Mouse (Mus musculus): ENCODE data around the gene Bdh1. TPM values are rescaled to one million over a fixed set of nuclear protein-coding genes. Genes with fewer than 3 reads are reported as not detected.

The Bdh1 gene
- total and polyA plus RNA-seq, 2 experiments from 2014 or later, result 88.1 to 113 TPM

DNA sequence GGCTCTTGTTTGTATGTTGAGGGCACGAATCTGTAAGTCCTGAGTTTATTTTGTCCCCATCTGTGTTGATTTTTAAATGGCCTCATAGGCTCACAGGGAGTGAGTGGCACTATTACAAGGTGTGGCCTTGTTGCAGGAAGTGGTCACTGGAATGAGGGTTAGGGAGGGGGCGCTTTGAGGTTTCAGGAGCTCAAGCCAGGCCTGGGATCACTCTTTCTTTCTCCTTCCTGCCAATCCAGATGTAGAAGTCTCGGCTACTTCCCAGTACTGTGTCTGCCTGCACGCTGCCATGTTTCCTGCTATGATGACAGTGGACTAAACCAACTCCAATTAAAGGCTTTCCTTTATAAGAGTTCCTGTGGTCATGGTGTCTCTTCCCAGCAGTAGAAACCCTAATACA lies 76.3 kb downstream of the Bdh1 start:
- Histone ChIP-seq H3K9me3 (ENCODE audit: low read length) (no peaks in the 10 kb centered on the region), H3K9ac (replicated peaks; ENCODE audit: low read length, poor library complexity, severe bottlenecking) (no peak overlapping the region), H3K27me3 (ENCODE audit: insufficient read depth, low read length) (no peaks in the 10 kb centered on the region), H3K36me3 (ENCODE audit: insufficient read depth, low read length) (no peaks in the 10 kb centered on the region), H3K4me1 (ENCODE audit: insufficient read depth, low read length) (peaks cover 6% of the 10 kb centered on the region), H3K27ac (ENCODE audit: low read depth, low read length) (no peak overlapping the region), H3K4me2 (ENCODE audit: low read depth, low read length, poor library complexity, severe bottlenecking) (no peak overlapping the region), H3K4me3 (ENCODE audit: low read depth, low read length) (no peak overlapping the region)
- no peak for TF ChIP-seq CTCF (IDR thresholded peaks at IDR 0.05)
- no peak for DNase-seq (ENCODE audit: low spot score)
- no peak for ATAC-seq (ENCODE audit: low FRiP score)
- WGBS, result 84% methylated on average over 4 of the region's 4 CpGs

GRCm38 (mm10) chr16:31499021-31499420 lies 76.9 kb downstream of the Bdh1 start:
- no peak for TF ChIP-seq CTCF (IDR thresholded peaks at IDR 0.05)
- Histone ChIP-seq H3K4me2 (ENCODE audit: low read depth, low read length, poor library complexity, severe bottlenecking) (no peak overlapping the region), H3K4me1 (ENCODE audit: insufficient read depth, low read length) (peaks cover 7% of the 10 kb centered on the region), H3K9ac (replicated peaks; ENCODE audit: low read length, poor library complexity, severe bottlenecking) (no peak overlapping the region), H3K36me3 (ENCODE audit: insufficient read depth, low read length) (no peaks in the 10 kb centered on the region), H3K4me3 (ENCODE audit: low read depth, low read length) (no peak overlapping the region), H3K27ac (ENCODE audit: low read depth, low read length) (no peak overlapping the region), H3K27me3 (ENCODE audit: insufficient read depth, low read length) (no peaks in the 10 kb centered on the region), H3K9me3 (ENCODE audit: low read length) (no peaks in the 10 kb centered on the region)
- WGBS, result 98% methylated on average over 6 of the region's 6 CpGs
- ATAC-seq (ENCODE audit: low FRiP score), result no peak
- DNase-seq (ENCODE audit: low spot score), result no peak

GRCm38 (mm10) chr16:31499681-31500310 lies 77.7 kb downstream of the Bdh1 start:
- DNase-seq (ENCODE audit: low spot score), result no peak
- WGBS, result 57% methylated on average over 11 of the region's 11 CpGs

DNA sequence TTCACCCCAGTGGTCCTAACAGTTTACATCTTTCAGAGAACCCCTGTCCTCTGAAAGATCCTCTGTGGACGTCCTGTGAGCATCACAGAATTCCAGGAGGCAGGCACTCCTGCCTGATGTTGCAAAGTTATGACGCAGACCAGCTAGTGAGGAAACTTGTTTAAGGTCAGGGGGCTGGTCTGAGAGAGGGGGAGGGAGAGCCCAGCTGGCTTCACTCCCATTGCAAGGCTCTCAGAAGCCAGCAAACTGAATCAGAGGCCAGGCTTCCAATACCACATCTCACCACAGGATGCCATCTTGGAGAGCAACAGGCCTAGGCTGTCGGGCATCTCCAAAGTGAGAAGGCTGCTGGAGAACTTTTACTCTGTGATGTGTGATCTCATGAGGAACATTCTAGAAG lies 78.5 kb downstream of the Bdh1 start:
- no peak for ATAC-seq (ENCODE audit: low FRiP score)
- no peaks in the 10 kb centered on the region for H3K9me3 ChIP-seq (ENCODE audit: low read length)
- H3K9ac ChIP-seq (replicated peaks; ENCODE audit: low read length, poor library complexity, severe bottlenecking), result no peak overlapping the region
- H3K4me1 ChIP-seq (ENCODE audit: insufficient read depth, low read length), result peaks cover 8% of the 10 kb centered on the region; the same call in 1 of the 2 replicates
- H3K27ac ChIP-seq (ENCODE audit: low read depth, low read length), result no peak overlapping the region
- no peak overlapping the region for H3K4me2 ChIP-seq (ENCODE audit: low read depth, low read length, poor library complexity, severe bottlenecking)
- H3K4me3 ChIP-seq (ENCODE audit: low read depth, low read length), result no peak overlapping the region
- DNase-seq (ENCODE audit: low spot score), result no peak
- no peaks in the 10 kb centered on the region for H3K36me3 ChIP-seq (ENCODE audit: insufficient read depth, low read length)
- H3K27me3 ChIP-seq (ENCODE audit: insufficient read depth, low read length), result no peaks in the 10 kb centered on the region
- 80% methylated on average over 3 of the region's 3 CpGs for WGBS
- no peak for TF ChIP-seq CTCF (IDR thresholded peaks at IDR 0.05)

More at GRCm38 (mm10) chr16:31499681-31500310, 77.7 kb downstream of the Bdh1 start:
- Histone ChIP-seq H3K4me1 (ENCODE audit: insufficient read depth, low read length) (peaks cover 8% of the 10 kb centered on the region; the same call in 1 of the 2 replicates), H3K27ac (ENCODE audit: low read depth, low read length) (no peak overlapping the region), H3K4me2 (ENCODE audit: low read depth, low read length, poor library complexity, severe bottlenecking) (no peak overlapping the region), H3K4me3 (ENCODE audit: low read depth, low read length) (no peak overlapping the region), H3K27me3 (ENCODE audit: insufficient read depth, low read length) (no peaks in the 10 kb centered on the region), H3K9me3 (ENCODE audit: low read length) (no peaks in the 10 kb centered on the region), H3K36me3 (ENCODE audit: insufficient read depth, low read length) (no peaks in the 10 kb centered on the region), H3K9ac (replicated peaks; ENCODE audit: low read length, poor library complexity, severe bottlenecking) (0 out of 2 replicates have a peak overlapping the region, but pooled peaks have one; percentile 39)
- ATAC-seq (ENCODE audit: low FRiP score), result no peak
- no peak for TF ChIP-seq CTCF (IDR thresholded peaks at IDR 0.05)

GRCm38 (mm10) chr16:31500969-31501750 lies 79.1 kb downstream of the Bdh1 start:
- Histone ChIP-seq H3K9me3 (ENCODE audit: low read length) (no peaks in the 10 kb centered on the region), H3K4me3 (ENCODE audit: low read depth, low read length) (no peak overlapping the region), H3K9ac (replicated peaks; ENCODE audit: low read length, poor library complexity, severe bottlenecking) (no peak overlapping the region), H3K27me3 (ENCODE audit: insufficient read depth, low read length) (no peaks in the 10 kb centered on the region), H3K36me3 (ENCODE audit: insufficient read depth, low read length) (no peaks in the 10 kb centered on the region), H3K4me1 (ENCODE audit: insufficient read depth, low read length) (peaks cover 8% of the 10 kb centered on the region; the same call in 1 of the 2 replicates), H3K4me2 (ENCODE audit: low read depth, low read length, poor library complexity, severe bottlenecking) (no peak overlapping the region), H3K27ac (ENCODE audit: low read depth, low read length) (no peak overlapping the region)
- DNase-seq (ENCODE audit: low spot score) (no peak), ATAC-seq (ENCODE audit: low FRiP score) (no peak)
- no peak for TF ChIP-seq CTCF (IDR thresholded peaks at IDR 0.05)
- 61% methylated on average over 14 of the region's 14 CpGs for WGBS
